Mouse (Mus musculus): ENCODE measurements around the gene Tkfc. TPM values are rescaled to one million over a fixed set of nuclear protein-coding genes. Genes with fewer than 3 reads are reported as not detected.

Tkfc gene
- total RNA-seq (2015; ENCODE audit: low replicate concordance) (4.6 and 6.1 TPM in 2 replicates), total RNA-seq (2017; ENCODE audit: low replicate concordance) (1.2 TPM in 1 of 2 replicates, not detected in the other)

GRCm38 (mm10) chr19:10605293-10605900 lies at the start of gene Tkfc, which contains the start of gene Ddb1:
Tkfc (minus strand) TSS chr19:10605654.
Ddb1 (plus strand) TSS chr19:10605327.
- peak; percentile 94 for ATAC-seq (replicated peaks; ENCODE audit: low FRiP score, poor library complexity, severe bottlenecking)

- ATAC-seq (replicated peaks; ENCODE audit: low FRiP score, poor library complexity, severe bottlenecking) = 0 out of 2 replicates have a peak, but pooled peaks have one; percentile 21
Observed at GRCm38 (mm10) chr19:10648156-10648555, 42.7 kb upstream of the Tkfc start.

GRCm38 (mm10) chr19:10645616-10646015 lies 40.2 kb upstream of the Tkfc start:
- ATAC-seq (replicated peaks; ENCODE audit: low FRiP score, poor library complexity, severe bottlenecking) = no peak

DNA sequence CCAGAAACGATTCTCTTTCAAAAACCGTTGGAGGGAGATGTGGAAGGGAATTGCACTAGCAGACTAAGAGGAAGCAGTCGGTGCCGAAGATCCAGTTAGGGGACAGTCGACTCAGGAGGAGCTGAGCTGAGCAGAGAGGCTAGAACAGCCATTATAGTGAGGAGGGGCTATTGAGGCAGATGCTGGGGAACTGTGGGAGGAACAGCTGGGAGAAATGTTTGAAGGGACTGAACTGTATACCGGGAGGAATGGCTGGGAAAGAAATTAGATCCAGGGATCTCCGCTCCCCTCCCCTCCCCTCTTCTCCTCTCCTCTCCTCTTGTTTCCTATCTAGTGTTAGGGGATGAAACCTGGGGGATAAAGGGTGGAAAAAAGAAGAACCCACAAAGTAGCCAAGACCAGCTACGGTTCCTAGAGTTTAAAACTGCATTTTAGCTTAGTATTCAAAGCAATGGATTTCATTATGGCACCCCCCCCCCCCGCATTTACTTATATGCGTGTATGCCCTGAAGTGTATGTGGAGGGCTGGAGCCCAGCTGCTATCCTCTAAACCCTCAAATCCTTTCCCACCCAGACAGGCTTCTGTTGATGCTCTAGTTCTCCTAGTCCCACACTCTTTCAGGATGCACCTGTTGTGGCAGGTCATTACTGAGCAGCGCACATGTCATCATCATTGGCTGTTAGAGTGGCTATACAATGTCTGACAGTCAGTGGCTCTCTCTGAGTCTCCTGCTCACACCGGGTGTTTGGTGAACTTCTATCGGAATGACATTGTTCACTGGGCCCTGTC lies 35.3 kb upstream of the Tkfc start:
- ATAC-seq (replicated peaks; ENCODE audit: low FRiP score, poor library complexity, severe bottlenecking) = no peak

- peak; percentile 61; the same call in 1 of the 2 replicates for ATAC-seq (replicated peaks; ENCODE audit: low FRiP score, poor library complexity, severe bottlenecking)
Observed at GRCm38 (mm10) chr19:10640080-10640479, 34.6 kb upstream of the Tkfc start.

DNA sequence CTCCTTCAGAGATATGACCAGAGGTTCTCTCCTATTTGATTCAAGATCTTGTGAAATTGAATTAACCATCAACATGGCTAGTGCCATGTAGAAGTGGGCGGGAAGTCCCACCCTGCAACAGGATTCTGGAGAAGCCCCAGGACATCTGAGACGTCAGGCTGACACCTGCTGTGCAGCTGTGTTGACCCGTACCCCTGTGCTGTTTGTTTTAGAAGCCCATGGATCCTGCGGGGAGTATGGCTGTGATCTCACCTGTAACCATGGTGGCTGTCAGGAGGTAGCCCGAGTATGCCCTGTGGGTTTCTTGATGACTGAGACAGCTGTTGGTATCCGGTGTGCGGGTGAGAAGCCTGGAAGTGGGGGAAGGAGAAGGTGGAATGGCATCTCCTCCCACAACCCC lies 32.4 kb upstream of the Tkfc start:
- no peak for ATAC-seq (replicated peaks; ENCODE audit: low FRiP score, poor library complexity, severe bottlenecking)

- ATAC-seq (replicated peaks; ENCODE audit: low FRiP score, poor library complexity, severe bottlenecking) = peak; percentile 89
Observed at GRCm38 (mm10) chr19:10634872-10635318, 29.4 kb upstream of the Tkfc start.

- peak; percentile 84 for ATAC-seq (replicated peaks; ENCODE audit: low FRiP score, poor library complexity, severe bottlenecking)
Observed at GRCm38 (mm10) chr19:10634106-10634871, 28.8 kb upstream of the Tkfc start, which contains the start of gene Vwce. Vwce (plus strand) TSS chr19:10634213.

DNA sequence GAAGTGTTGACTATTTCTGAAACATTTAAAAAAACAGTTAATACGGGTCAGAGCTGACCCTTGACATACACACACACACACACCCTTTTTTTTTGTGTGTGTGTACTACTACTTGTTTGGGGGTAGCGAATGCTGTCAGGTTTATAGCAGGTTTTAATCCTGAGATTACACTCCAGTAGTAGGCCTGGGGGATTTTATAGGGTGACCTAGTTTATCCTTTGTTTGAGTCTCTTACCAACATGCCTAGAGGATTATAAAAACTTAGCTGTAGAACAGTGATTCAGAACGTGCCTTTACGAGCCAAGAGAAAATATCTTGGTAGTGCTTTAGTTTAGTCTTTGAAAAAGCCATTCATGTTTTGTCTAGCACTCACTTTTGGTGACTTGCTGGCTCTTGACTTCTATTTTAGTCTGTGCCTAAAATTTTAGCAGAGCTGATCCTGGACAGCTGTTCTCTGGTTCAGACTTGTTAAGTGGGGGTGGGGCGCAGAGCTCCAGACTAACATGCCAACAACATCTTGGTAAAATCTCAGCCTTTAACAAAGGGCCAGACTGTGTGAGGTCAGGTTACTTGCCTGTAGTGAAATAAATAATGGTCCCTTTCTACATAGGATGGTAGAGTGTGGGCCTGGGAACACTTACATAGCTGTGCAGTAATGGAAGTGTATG lies 3.3 kb upstream of the Tkfc start:
- no peak for ATAC-seq (replicated peaks; ENCODE audit: low FRiP score, poor library complexity, severe bottlenecking)

DNA sequence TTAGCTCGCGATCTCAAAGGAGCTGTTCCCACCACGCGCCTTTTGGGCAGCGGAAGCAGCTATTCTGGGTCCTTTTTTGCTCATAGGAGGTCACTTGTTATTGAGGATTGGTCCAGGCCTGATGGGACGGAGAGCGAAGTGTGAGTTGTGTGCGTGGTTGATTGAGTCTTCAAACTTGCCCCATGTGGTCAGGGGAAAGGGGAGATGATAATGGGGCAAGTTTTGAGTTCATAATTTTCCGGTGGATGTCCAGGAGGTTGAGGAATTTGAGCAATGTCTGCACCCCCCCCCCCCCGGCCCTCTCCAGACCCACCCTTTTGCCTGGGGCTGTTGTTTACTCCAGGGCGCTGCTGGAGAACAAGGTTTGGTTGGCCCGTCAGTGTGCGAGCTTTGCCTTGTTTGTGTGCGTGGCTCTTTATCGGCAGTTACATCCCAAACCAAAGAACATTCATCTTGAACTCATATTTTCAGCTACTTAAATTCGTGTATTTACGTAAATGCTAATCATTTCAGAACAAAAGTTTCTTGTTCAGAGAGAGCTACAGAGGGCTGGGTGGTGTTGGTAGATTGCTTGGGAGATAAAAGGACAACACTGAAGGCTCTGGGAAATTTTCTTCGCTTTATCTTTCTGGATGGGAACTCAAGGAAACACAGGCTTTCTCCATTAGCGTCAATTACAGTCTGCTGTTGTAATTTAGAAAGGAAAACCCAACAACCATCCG lies 608 bp upstream of the Tkfc start:
- ATAC-seq (replicated peaks; ENCODE audit: low FRiP score, poor library complexity, severe bottlenecking) = no peak

GRCm38 (mm10) chr19:10604534-10604933 lies 920 bp downstream of the Tkfc start:
- ATAC-seq (replicated peaks; ENCODE audit: low FRiP score, poor library complexity, severe bottlenecking) = 0 out of 2 replicates have a peak, but pooled peaks have one; percentile 7

- no peak for ATAC-seq (replicated peaks; ENCODE audit: low FRiP score, poor library complexity, severe bottlenecking)
Observed at GRCm38 (mm10) chr19:10603660-10604523, 1.6 kb downstream of the Tkfc start.

- peak; percentile 57 for ATAC-seq (replicated peaks; ENCODE audit: low FRiP score, poor library complexity, severe bottlenecking)
Observed at GRCm38 (mm10) chr19:10602787-10603186, 2.7 kb downstream of the Tkfc start.

GRCm38 (mm10) chr19:10602247-10602769 lies 3.1 kb downstream of the Tkfc start:
- no peak for ATAC-seq (replicated peaks; ENCODE audit: low FRiP score, poor library complexity, severe bottlenecking)

- no peak for ATAC-seq (replicated peaks; ENCODE audit: low FRiP score, poor library complexity, severe bottlenecking)
Observed at GRCm38 (mm10) chr19:10599648-10600047, 5.8 kb downstream of the Tkfc start.

DNA sequence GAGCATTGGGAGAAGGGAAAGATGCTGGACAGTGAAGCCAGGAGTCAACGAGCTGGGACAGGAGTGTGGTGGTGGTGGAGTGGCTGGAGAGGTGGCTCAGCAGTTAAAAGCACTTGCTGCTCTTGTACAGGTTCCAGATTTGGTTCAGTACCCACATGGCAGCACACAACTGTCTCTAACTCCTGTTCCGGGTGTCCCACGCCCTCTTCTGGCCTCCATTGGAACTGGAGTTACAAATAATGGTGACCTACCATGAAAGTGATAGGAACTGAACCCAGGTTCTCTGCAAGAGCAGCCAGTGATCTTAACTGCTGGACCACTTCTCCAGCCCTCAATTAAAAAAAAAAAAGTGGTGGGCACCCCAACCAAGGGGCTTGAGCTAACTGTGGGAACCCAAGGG lies 7.3 kb downstream of the Tkfc start:
- ATAC-seq (replicated peaks; ENCODE audit: low FRiP score, poor library complexity, severe bottlenecking) = no peak

DNA sequence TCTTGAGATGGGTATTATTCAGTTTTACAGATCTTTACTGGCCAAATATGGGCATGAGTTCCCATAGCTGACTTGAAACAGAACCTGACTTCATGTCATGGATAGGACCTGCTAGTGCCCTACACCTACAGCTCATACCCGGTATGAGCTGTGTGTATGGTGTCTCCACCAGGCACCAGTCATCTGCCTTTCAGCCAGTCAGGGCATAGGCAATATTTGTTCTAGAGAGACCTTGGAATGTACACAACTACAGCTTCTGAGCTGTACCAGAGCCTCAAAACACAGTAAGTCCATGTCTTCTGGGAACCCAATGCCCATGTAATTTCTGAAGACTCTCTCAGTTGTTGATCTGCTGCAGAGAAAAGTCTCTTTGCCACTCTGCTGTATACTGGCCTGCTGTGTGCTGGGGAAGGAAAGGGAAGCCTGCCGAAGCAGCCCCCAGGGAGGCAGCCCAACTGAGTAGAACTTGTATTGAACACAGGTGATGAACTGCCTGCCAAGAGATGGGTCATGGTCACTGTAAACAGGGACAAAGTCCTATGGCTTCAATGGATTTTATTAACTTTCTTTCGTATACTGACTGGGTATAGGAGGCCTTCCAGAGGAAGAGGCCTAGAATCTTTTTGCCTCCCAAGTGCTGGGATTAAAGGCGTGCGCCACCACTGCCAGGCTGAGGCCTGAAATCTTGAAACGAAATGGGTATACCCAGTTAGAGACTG lies 13.6 kb downstream of the Tkfc start:
- no peak for ATAC-seq (replicated peaks; ENCODE audit: low FRiP score, poor library complexity, severe bottlenecking)

Data from erythroid progenitor cell, adult 5-6 weeks (primary cell).